Mouse (Mus musculus) forelimb bud, embryonic 11.5 days (tissue): Measurements from ENCODE around the gene Mpzl3.
A peak's percentile ranks its signal among the peaks of the same experiment; 100 is the strongest.

ENCODE experiments used
- DNase-seq: peaks from one replicate; pipeline ENCODE4 v3.0.0-alpha.2; 2012; ENCODE audit warnings: low read depth, low spot score

Mpzl3 gene

GRCm38 (mm10) chr9:45102528-45102927 lies 47.5 kb downstream of the Mpzl3 start:
- no peak for DNase-seq

GRCm38 (mm10) chr9:45103211-45103979 lies 48.4 kb downstream of the Mpzl3 start:
- no peak for DNase-seq

- DNase-seq = no peak
Observed at GRCm38 (mm10) chr9:45105596-45106374, 50.8 kb downstream of the Mpzl3 start.

- peak; percentile 76 for DNase-seq
Observed at GRCm38 (mm10) chr9:45115706-45116105, 60.7 kb downstream of the Mpzl3 start.

- no peak for DNase-seq
Observed at GRCm38 (mm10) chr9:45116819-45117218, 61.8 kb downstream of the Mpzl3 start.

- peak; percentile 48 for DNase-seq
Observed at GRCm38 (mm10) chr9:45117741-45118431, 62.9 kb downstream of the Mpzl3 start, which contains the start of gene Scn2b. Gene Scn2b, plus strand, starts transcription at chr9:45117782.

GRCm38 (mm10) chr9:45118552-45118951 lies 63.6 kb downstream of the Mpzl3 start:
- no peak for DNase-seq

- no peak for DNase-seq
Observed at GRCm38 (mm10) chr9:45119316-45119953, 64.4 kb downstream of the Mpzl3 start.

GRCm38 (mm10) chr9:45119954-45120530 lies 65.1 kb downstream of the Mpzl3 start:
- no peak for DNase-seq

- DNase-seq = no peak
Observed at GRCm38 (mm10) chr9:45120567-45120966, 65.6 kb downstream of the Mpzl3 start.

- no peak for DNase-seq
Observed at GRCm38 (mm10) chr9:45121001-45121400, 66.0 kb downstream of the Mpzl3 start.

GRCm38 (mm10) chr9:45121769-45122168 lies 66.8 kb downstream of the Mpzl3 start:
- DNase-seq = peak; percentile 83

- DNase-seq = no peak
Observed at GRCm38 (mm10) chr9:45122209-45122761, 67.3 kb downstream of the Mpzl3 start.

GRCm38 (mm10) chr9:45125211-45125610 lies 70.2 kb downstream of the Mpzl3 start:
- no peak for DNase-seq

GRCm38 (mm10) chr9:45126941-45127340 lies 72.0 kb downstream of the Mpzl3 start:
- DNase-seq = no peak
